Mouse (Mus musculus) forebrain, embryonic 14.5 days (tissue): ENCODE data around the gene Tlr12. TPM values are rescaled to one million over a fixed set of nuclear protein-coding genes. Genes with fewer than 3 reads are reported as not detected.

Experiments
- ATAC-seq: fragments of 200-750 bp; cut with Nextera tagmentation; 2 replicates; pipeline ENCODE4 v1.8.0; 2017; ENCODE audit warnings: mild to moderate bottlenecking, moderate library complexity
- DNase-seq: peaks from one replicate; pipeline ENCODE4 v3.0.0-alpha.2; 2015; ENCODE audit warnings: low spot score
- H3K27ac ChIP-seq: fragments of 300-500 bp; sonication (generic); 2 replicates; pipeline ENCODE4 v1.5.1; 2014; ENCODE audit warnings: low read depth, mild to moderate bottlenecking, control low read depth, low read length, moderate library complexity
- H3K27me3 ChIP-seq: fragments of 300-500 bp; sonication (generic); replicated peaks from 2 replicates; pipeline ENCODE4 v1.6.1; 2014; ENCODE audit warnings: low read length, control low read depth, mixed read lengths; ENCODE audit not compliant: control insufficient read depth, insufficient read depth
- H3K36me3 ChIP-seq: fragments of 300-500 bp; sonication (generic); 2 replicates; pipeline ENCODE4 v1.6.1; 2014; ENCODE audit warnings: low read length, control low read depth; ENCODE audit not compliant: control insufficient read depth, insufficient read depth
- H3K4me1 ChIP-seq: fragments of 300-500 bp; sonication (generic); 2 replicates; pipeline ENCODE4 v1.6.1; 2014; ENCODE audit warnings: antibody characterized with exemption, low read length, control low read depth; ENCODE audit not compliant: control insufficient read depth, insufficient read depth
- H3K4me2 ChIP-seq: fragments of 300-500 bp; sonication (generic); 2 replicates; pipeline ENCODE4 v1.6.1; 2014; ENCODE audit warnings: mild to moderate bottlenecking, control low read depth, low read length
- H3K4me3 ChIP-seq: fragments of 300-500 bp; sonication (generic); 2 replicates; pipeline ENCODE4 v1.5.1; 2014; ENCODE audit warnings: low read depth, low read length, control low read depth
- H3K9ac ChIP-seq: fragments of 300-500 bp; sonication (generic); 2 replicates; pipeline ENCODE4 v1.6.1; 2014; ENCODE audit warnings: mild to moderate bottlenecking, low read length, control low read depth, moderate library complexity
- H3K9me3 ChIP-seq: fragments of 300-500 bp; sonication (generic); replicated peaks from 2 replicates; pipeline ENCODE4 v1.6.1; 2016; ENCODE audit warnings: low read length, control low read depth, mixed read lengths; ENCODE audit not compliant: control insufficient read depth
- WGBS: fragments of 180-500 bp; shearing (Covaris S2); extraction: QIAGEN DNeasy Blood & Tissue Kit; methylation state at CpG from one replicate; pipeline ENCODE4 v1.1.7; 2014; 5-methylcytosine and 5-hydroxymethylcytosine counted together
- polyA plus RNA-seq: library from polyadenylated mRNA; unstranded; fragments of >200 nt; fragmentation: Nextera tagmentation; extraction: Ambion mirVana; gene quantifications from 2 replicates; pipeline ENCODE4 v1.2.1, GENCODE M21; 2014

Gene Tlr12
- polyA plus RNA-seq, 1 experiment from 2014 or later: 0.83 TPM

DNA sequence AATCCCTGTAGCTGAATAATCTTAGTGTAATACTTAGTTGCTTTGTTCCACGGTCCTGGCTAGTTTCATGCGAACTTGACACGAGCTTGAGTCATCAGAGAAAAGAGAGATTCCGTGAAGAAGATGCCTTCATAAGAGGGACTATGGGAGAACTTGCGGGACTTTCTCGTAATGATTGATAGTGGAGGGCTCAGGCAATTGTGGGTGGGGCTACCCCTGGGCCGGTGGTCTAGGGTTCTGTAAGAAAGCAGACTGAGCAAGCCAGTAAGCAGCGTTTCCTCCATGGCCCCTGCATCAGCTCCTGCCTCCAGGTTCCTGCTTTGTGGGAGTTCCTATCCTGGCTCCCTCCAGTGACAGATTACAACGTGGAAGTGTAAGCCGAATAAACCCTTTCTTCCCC is 7.7 kb downstream of the Tlr12 start:
- DNase-seq (no peak), ATAC-seq (no peak)
- Histone ChIP-seq H3K27ac (no peak overlapping the region), H3K36me3 (no peaks in the 10 kb centered on the region), H3K4me2 (peak overlapping the region; percentile 48), H3K9ac (no peak overlapping the region), H3K27me3 (no peaks in the 10 kb centered on the region), H3K4me1 (peaks cover 9% of the 10 kb centered on the region; the same call in 1 of the 2 replicates), H3K4me3 (peak overlapping the region; percentile 53; the same call in 1 of the 2 replicates), H3K9me3 (no peaks in the 10 kb centered on the region)
- WGBS: 26% methylated on average over 10 of the region's 10 CpGs

DNA sequence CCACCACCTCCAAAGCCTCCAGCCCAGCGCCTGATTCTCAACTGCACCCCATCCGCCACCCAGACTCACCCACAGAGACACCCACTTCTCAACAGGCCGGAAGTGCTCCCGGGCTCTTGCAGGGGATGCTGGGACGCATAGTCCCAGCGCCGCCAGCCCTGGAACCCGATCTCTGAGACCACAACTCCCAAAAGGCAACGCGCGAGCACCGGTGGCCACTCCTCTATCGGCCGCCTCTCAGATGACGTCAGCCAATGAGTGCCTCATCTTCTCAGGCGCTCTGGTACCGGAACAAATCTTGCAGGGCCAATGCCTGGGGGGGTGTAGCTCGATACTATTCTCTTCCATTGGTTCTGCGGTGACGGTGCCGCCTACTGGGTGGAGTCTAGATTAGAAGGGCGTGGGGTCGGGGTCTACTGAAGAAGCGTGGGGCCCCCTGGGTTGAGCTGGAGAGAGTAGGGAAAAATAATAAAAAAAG is 8.5 kb downstream of the Tlr12 start, which contains the start of gene Zscan20:
Gene Zscan20, minus strand, starts transcription at position 174 of the 478 bp plus-strand sequence.
- Histone ChIP-seq H3K4me3 (peak within 1 kb of the TSS; percentile 53), H3K9ac (peak within 1 kb of the TSS; percentile 74), H3K4me2 (peak within 1 kb of the TSS; percentile 48), H3K9me3 (no peaks in the 10 kb centered on the region), H3K36me3 (no peaks in the 10 kb centered on the region), H3K27me3 (no peaks in the 10 kb centered on the region), H3K27ac (no peak within 1 kb of the TSS), H3K4me1 (peaks cover 9% of the 10 kb centered on the region; the same call in 1 of the 2 replicates)
- WGBS: under 1% methylated on average over 24 of the region's 24 CpGs
- DNase-seq (peak; percentile 100), ATAC-seq (peak; percentile 98)

DNA sequence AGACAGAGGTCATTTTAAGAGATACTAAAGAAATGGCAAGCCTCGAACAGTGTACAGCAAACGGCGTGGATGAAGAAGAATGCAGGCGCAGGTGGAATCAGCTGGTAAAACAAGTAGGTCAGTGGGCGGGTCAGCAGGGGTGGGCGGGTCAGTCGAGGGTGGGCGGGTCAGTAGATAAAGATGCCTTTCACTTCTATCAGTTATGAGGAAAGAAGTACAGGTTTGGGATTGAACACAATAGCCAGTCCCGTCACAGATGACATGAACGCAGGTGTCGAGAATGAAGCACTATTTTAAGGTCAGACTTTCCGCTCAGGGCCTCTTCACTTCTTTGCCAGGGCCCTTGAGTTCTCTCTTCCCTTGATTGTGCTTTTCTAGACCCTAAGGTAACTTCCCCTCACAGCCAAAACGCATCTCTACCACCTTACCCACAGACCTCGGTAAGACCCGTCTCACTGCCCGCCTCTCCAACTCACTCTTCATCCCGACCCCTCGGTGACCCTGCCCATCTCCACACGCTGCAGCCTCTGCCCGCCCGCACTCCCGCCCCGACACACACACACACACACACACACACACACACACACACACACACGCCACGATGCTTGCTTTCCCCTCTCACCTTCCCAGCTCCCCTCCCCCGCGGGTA is 9.0 kb downstream of the Tlr12 start:
- no peaks in the 10 kb centered on the region for H3K27me3 ChIP-seq
- peak overlapping the region; percentile 48 for H3K4me2 ChIP-seq
- 10% methylated on average over 23 of the region's 27 CpGs for WGBS
- H3K36me3 ChIP-seq: 0 out of 2 replicates have a peak, but pooled peaks cover under 1% of the 10 kb centered on the region
- H3K4me3 ChIP-seq: peak overlapping the region; percentile 53
- no peaks in the 10 kb centered on the region for H3K9me3 ChIP-seq
- DNase-seq (peak; percentile 31), ATAC-seq (no peak)
- H3K4me1 ChIP-seq: peaks cover 9% of the 10 kb centered on the region; the same call in 1 of the 2 replicates
- peak overlapping the region; percentile 74 for H3K9ac ChIP-seq
- H3K27ac ChIP-seq: no peak overlapping the region

DNA sequence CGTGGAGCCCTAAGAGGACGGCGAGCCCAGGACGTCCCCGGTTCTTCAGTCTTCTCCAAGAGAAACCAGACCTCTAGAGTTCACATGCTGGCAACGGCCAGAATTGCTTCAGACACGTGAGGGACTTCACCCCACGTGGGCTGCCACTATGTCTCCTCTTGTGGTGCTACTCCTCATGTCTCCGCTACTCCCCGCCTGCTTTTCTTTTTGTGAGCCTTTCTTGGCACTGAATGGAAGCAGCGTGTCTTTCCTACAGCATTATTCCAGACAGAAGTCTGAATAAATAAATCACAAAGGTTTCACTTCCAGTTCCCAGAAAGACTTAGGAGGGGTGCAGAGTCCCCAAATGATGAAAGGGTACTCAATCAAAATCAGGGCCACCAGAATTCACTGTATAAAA is 10.8 kb downstream of the Tlr12 start:
- ATAC-seq (no peak), DNase-seq (no peak)
- Histone ChIP-seq H3K9me3 (no peaks in the 10 kb centered on the region), H3K4me2 (no peak overlapping the region), H3K27ac (no peak overlapping the region), H3K9ac (no peak overlapping the region), H3K4me1 (peaks cover 9% of the 10 kb centered on the region; the same call in 1 of the 2 replicates), H3K27me3 (no peaks in the 10 kb centered on the region), H3K36me3 (peaks cover 18% of the 10 kb centered on the region), H3K4me3 (no peak overlapping the region)
- 76% methylated on average over 11 of the region's 11 CpGs for WGBS

DNA sequence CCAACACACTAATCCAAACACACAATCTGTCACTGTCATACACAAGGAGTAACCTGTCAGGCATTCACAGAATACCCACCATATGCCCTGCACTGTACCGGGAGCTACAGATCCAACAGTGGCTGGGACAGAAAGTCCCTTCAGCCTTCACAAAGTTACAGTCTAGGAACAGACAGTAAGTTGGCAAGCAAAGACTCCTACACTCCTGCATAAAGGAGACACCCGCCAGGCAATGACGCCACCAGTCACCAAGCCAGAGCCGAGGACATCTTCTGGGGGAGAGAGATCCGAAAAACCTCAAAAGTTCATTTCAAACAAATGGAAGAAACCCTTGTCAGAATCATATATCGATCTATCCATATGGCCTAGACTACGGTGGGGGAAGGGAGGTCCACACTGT is 11.8 kb downstream of the Tlr12 start:
- H3K9ac ChIP-seq: no peak overlapping the region
- no peak for DNase-seq
- ATAC-seq: no peak
- H3K9me3 ChIP-seq: no peaks in the 10 kb centered on the region
- H3K27ac ChIP-seq: no peak overlapping the region
- no peaks in the 10 kb centered on the region for H3K27me3 ChIP-seq
- no peak overlapping the region for H3K4me3 ChIP-seq
- no peak overlapping the region for H3K4me2 ChIP-seq
- H3K4me1 ChIP-seq: peaks cover 9% of the 10 kb centered on the region; the same call in 1 of the 2 replicates
- H3K36me3 ChIP-seq: peaks cover 28% of the 10 kb centered on the region
- 96% methylated on average over 7 of the region's 7 CpGs for WGBS

DNA sequence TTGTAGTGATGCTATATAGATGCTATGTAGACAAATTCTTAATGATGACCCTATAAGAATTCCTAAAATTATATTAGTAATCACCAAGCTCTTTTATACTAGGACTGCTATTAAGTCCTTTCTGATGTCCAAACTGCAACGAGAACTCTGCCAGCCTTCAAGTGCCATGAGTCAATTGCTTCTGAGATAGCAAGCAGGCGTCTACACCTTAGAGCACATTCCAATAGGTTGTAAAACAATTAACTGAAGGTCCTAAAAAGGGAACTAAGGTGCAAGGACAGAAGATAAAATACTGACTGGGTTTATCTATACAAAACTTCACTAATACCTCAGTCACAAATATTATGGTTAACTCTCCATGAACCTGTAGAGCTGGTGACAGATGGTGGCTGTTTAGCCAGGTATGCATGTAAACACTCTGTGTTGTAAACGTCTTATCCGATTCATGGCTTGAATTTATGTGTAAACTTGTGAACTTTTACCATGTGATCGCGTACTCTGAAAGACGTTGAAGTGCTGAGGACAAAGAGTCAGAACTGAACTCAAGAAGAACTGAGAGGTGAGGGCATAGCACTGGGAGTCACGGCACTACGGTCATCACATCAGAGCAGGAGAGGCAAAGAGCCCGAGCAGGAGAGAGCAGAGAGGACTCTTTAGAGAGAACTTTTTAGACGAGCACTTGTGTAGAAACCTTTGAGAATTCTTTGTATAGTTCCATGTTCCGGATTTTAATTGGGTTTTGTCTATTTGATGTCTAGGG is 20.4 kb downstream of the Tlr12 start:
- Histone ChIP-seq H3K4me2 (no peak overlapping the region), H3K36me3 (peaks cover 19% of the 10 kb centered on the region), H3K27me3 (no peaks in the 10 kb centered on the region), H3K4me3 (no peak overlapping the region), H3K27ac (no peak overlapping the region), H3K9me3 (no peaks in the 10 kb centered on the region), H3K4me1 (no peaks in the 10 kb centered on the region), H3K9ac (no peak overlapping the region)
- DNase-seq (no peak), ATAC-seq (no peak)
- WGBS: 91% methylated on average over 12 of the region's 12 CpGs

DNA sequence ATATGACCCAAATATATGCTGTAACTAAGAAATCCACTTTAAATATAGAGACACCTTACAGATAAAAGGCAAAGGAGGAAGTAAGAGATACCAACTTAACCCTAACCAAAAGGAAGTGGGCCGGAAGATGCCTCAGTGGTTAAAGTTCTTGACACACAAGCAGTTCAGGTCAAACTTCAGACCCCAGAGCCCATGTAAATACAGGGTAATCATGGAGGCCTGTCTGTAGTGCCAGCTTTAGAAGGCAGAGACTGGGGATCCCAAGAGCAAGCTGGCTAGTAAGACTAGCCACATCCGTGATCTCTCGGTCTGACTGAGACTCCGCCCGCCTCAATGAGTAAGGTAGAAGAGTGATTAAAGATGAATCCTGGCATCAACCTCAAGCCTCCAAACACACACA is 24.4 kb downstream of the Tlr12 start:
- Histone ChIP-seq H3K27ac (no peak overlapping the region), H3K4me2 (no peak overlapping the region), H3K9me3 (no peaks in the 10 kb centered on the region), H3K9ac (no peak overlapping the region), H3K36me3 (peaks cover 23% of the 10 kb centered on the region), H3K4me3 (no peak overlapping the region), H3K27me3 (no peaks in the 10 kb centered on the region), H3K4me1 (no peaks in the 10 kb centered on the region)
- WGBS: 96% methylated on average over 5 of the region's 5 CpGs
- no peak for ATAC-seq
- no peak for DNase-seq

DNA sequence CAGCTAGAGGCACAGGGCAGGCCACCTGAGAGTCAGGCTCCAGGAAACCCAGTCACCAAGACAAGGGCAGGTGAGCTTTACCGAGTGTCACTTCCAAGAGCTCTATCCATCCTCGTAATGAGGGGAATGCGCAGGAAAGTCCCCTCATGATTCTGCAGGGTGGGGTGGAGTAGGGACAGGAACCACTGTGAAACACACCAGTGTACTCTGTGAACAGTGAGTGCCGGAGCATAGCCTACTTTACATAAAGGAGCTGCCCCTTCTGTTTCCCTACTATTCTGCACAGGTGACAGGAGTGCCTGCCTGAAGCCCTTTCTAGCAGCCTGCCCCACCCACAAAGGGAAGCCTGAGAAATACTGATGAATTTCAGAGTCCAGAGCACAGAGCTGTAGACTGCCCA is 25.1 kb downstream of the Tlr12 start:
- Histone ChIP-seq H3K9ac (no peak overlapping the region), H3K9me3 (no peaks in the 10 kb centered on the region), H3K27ac (no peak overlapping the region), H3K4me1 (no peaks in the 10 kb centered on the region), H3K36me3 (peaks cover 30% of the 10 kb centered on the region), H3K4me2 (no peak overlapping the region), H3K4me3 (no peak overlapping the region), H3K27me3 (no peaks in the 10 kb centered on the region)
- WGBS: 86% methylated on average over 4 of the region's 4 CpGs
- DNase-seq (no peak), ATAC-seq (no peak)

DNA sequence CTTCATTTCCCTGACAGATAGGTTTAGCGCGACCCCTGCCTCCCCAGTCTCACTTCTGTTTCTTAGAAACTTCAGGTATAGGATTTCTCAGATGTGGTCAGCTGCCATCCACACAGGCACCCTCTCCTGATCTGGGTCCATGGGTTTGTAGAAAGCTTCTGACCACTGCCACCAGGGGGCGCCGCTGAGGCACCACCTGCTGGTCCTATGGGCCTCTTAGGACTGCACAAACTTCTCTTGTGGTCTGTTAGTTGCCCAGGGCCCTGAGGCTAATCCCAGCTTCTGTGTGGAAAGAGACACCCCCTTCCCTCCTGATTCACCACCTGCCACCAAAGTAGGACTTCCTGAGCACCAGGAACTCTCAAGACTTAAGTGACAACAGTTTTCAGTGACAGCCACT is 39.2 kb downstream of the Tlr12 start:
- Histone ChIP-seq H3K4me2 (no peak overlapping the region), H3K27ac (no peak overlapping the region), H3K9ac (no peak overlapping the region), H3K9me3 (peaks cover 30% of the 10 kb centered on the region), H3K4me1 (no peaks in the 10 kb centered on the region), H3K4me3 (no peak overlapping the region), H3K36me3 (peaks cover 37% of the 10 kb centered on the region), H3K27me3 (no peaks in the 10 kb centered on the region)
- ATAC-seq (no peak), DNase-seq (no peak)
- 63% methylated on average over 4 of the region's 4 CpGs for WGBS
